Comparison of ENCODE assay signal across 7 mouse cellular contexts in the genomic region with DNA sequence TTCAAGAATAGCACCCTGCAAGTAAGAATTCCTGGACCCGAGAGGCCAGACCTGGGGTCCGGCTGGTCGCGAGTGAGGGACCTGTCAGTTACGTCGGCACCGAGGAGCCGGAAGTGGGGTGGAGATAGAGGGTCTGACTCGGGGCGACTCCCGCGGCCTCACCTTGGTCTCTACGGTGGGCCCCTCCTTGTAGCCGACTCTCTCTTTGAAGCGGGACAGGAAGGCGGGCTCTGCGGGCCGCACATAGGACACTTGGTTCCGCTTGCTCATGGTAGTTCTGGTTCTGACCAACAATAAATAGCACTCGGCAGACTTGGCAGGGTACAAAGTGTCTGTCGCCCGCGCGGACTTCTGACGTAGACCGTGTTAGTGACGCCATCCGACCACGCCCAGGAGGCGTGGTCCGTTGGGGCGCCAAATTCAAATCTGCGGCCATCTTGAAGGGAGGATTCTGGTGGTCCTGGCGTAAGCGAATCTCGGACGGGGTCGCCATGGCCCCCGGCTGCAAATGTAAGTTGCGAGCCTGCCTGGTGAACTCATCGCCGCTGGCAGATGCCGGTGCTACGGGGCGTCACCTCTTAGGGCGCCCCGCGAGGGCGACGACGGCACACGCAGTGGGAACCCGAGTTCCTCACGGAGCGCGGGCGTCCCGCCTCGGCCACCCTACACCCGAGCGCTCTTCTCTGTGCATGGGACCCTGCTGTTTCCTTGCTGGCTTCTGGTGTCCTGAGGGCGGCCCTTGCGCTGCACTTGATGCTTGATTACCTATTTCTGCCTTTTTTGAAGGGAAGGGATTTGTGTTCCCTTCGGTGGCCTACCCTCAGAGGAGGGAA. TPM values are rescaled to one million over a fixed set of nuclear protein-coding genes. Genes with fewer than 3 reads are reported as not detected.
DNase-seq lines count a peak whose midpoint lies in the region; ATAC-seq lines count a peak whose summit lies in the region.

A gene (minus strand): TSS at position 358 of the 833 bp plus-strand sequence.
A gene (plus strand): TSS at position 404 of the 833 bp plus-strand sequence.

- peak within 1 kb of the TSS; percentile 94 for H3K4me2 ChIP-seq in intestine, embryonic 14.5 days (ENCODE audit: low read length)

- WGBS in intestine, embryonic 14.5 days, result under 1% methylated on average over 60 of the region's 64 CpGs
- under 1% methylated on average over 64 of the region's 64 CpGs for WGBS in midbrain, embryonic 10.5 days

- peak within 1 kb of the TSS; percentile 79 for H3K9ac ChIP-seq in intestine, embryonic 14.5 days (ENCODE audit: low read length)

- peak; percentile 95 to 96 for DNase-seq in adrenal gland, adult 18-20 months (ENCODE audit: low spot score in 2 of 2)
- DNase-seq in embryo, embryonic 11 days, result peak; percentile 95
- peak; percentile 79 for DNase-seq in gastrocnemius, postnatal 25 days
- DNase-seq in intestine, embryonic 14.5 days (ENCODE audit: low spot score), result peak; percentile 100
- DNase-seq in left cerebral cortex, postnatal 25 days (ENCODE audit: low spot score in 2 of 2), result peak; percentile 94 to 95
- DNase-seq in midbrain, embryonic 10.5 days (ENCODE audit: low spot score), result peak; percentile 97
- DNase-seq in right cerebral cortex, postnatal 4 days, result peak; percentile 98

- H3K4me1 ChIP-seq in intestine, embryonic 14.5 days (replicated peaks; ENCODE audit: control insufficient read depth, insufficient read depth, low read length), result peaks cover 14% of the 10 kb centered on the region
- H3K4me1 ChIP-seq in midbrain, embryonic 10.5 days, result peaks cover 26% of the 10 kb centered on the region

- peak within 1 kb of the TSS; percentile 51 for H3K27ac ChIP-seq in intestine, embryonic 14.5 days (ENCODE audit: low read depth)
- peak within 1 kb of the TSS; percentile 94 for H3K27ac ChIP-seq in midbrain, embryonic 10.5 days (replicated peaks)

- no peaks in the 10 kb centered on the region for H3K27me3 ChIP-seq in intestine, embryonic 14.5 days (replicated peaks; ENCODE audit: control insufficient read depth, insufficient read depth, low read length)
- no peaks in the 10 kb centered on the region for H3K27me3 ChIP-seq in midbrain, embryonic 10.5 days (ENCODE audit: low read depth, poor library complexity, severe bottlenecking)

- peak; percentile 97 for ATAC-seq in intestine, embryonic 14.5 days (replicated peaks; ENCODE audit: low FRiP score, low TSS enrichment, low read depth)

- H3K9me3 ChIP-seq in intestine, embryonic 14.5 days (ENCODE audit: control insufficient read depth, low read length), result no peaks in the 10 kb centered on the region
- H3K9me3 ChIP-seq in midbrain, embryonic 10.5 days (replicated peaks), result no peaks in the 10 kb centered on the region

- peak within 1 kb of the TSS; percentile 99 for H3K4me3 ChIP-seq in intestine, embryonic 14.5 days (ENCODE audit: low read depth, low read length)
- H3K4me3 ChIP-seq in midbrain, embryonic 10.5 days, result peak within 1 kb of the TSS; percentile 85

- intact Hi-C loops in left cerebral cortex, postnatal 25 days (cut with DNase I), result loop anchor here (2.0 to 5.0 kb wide), 2 partner anchors 70 to 84 kb away; a partner anchor contains a TSS

- peaks cover 15% of the 10 kb centered on the region for H3K36me3 ChIP-seq in intestine, embryonic 14.5 days (ENCODE audit: control insufficient read depth, insufficient read depth, low read length)
- peaks cover 29% of the 10 kb centered on the region for H3K36me3 ChIP-seq in midbrain, embryonic 10.5 days

RNA-seq across cellular contexts. Expression of the first gene that starts in this region (rescaled TPM):
- total RNA-seq in adrenal gland, adult 18-20 months (2021), result 10 to 100 TPM; 15.4 to 17.6 TPM
- 1 to 10 TPM; 7.3 to 9.2 TPM for total RNA-seq in gastrocnemius, postnatal 25 days (2021)
- polyA plus RNA-seq in intestine, embryonic 14.5 days (2014; fragmentation: Nextera tagmentation; extraction: Ambion mirVana), result 35.2 and 38.0 TPM in 2 replicates
- total RNA-seq in left cerebral cortex, postnatal 25 days (2021), result 10 to 100 TPM; 20.9 to 22.5 TPM
- 22.8 and 23.4 TPM in 2 replicates for polyA plus RNA-seq in midbrain, embryonic 10.5 days (2016; fragmentation: Nextera tagmentation; extraction: Ambion mirVana)

RNA-seq across cellular contexts. Expression of the second gene that starts in this region (rescaled TPM):
- under 1 TPM; 0.66 to 0.86 TPM for total RNA-seq in adrenal gland, adult 18-20 months (2021)
- under 1 TPM; 0.51 to 0.67 TPM for total RNA-seq in gastrocnemius, postnatal 25 days (2021)
- 50.4 and 53.0 TPM in 2 replicates for polyA plus RNA-seq in intestine, embryonic 14.5 days (2014; fragmentation: Nextera tagmentation; extraction: Ambion mirVana)
- total RNA-seq in left cerebral cortex, postnatal 25 days (2021), result under 1 TPM; 0.46 to 0.48 TPM
- polyA plus RNA-seq in midbrain, embryonic 10.5 days (2016; fragmentation: Nextera tagmentation; extraction: Ambion mirVana), result 88.7 and 88.9 TPM in 2 replicates

Comparison
In these comparisons a context has a peak if more than half of its experiments do, and no peak if none do; other contexts are left out.
1. Peak in every context shown above with its lines: DNase-seq, ATAC-seq, H3K4me3 ChIP-seq and H3K27ac ChIP-seq.